Mouse (Mus musculus): ENCODE measurements around the gene Snrpe. TPM values are rescaled to one million over a fixed set of nuclear protein-coding genes. Genes with fewer than 3 reads are reported as not detected.

The Snrpe gene
- polyA plus RNA-seq, 1 experiment: 175 TPM

DNA sequence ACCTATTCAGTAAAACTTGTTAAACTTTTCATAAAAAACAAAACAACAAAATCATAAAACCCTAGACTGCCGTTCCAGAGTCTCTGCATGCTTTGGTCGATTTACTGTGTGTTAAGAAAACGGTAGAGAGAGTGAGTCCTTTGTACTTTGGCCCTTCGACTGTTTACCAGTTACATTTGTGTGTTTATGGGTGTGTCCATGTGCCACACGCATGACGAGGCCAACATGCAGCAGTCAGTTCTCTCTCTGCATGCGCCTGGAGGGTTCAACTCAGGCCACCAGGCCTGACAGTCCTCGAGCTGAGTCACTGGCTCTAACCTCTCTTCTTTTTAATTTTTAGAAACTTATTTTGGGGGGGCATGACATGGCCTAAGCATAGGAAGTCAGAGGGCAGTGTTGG is 8.2 kb upstream of the Snrpe start:
- Histone ChIP-seq H3K4me3 (ENCODE audit: insufficient read depth, low read length) (no peak overlapping the region), H3K27ac (ENCODE audit: insufficient read depth, low read depth, low read length) (no peak overlapping the region), H3K4me1 (ENCODE audit: control insufficient read depth, insufficient read depth, low read length) (peaks cover 4% of the 10 kb centered on the region; the same call in 1 of the 2 replicates)
- TF ChIP-seq CTCF (IDR thresholded peaks at IDR 0.05; ENCODE audit: low read depth, low read length) (no peak), POLR2A (IDR thresholded peaks at IDR 0.05; ENCODE audit: borderline replicate concordance, low read depth, low read length) (no peak)

DNA sequence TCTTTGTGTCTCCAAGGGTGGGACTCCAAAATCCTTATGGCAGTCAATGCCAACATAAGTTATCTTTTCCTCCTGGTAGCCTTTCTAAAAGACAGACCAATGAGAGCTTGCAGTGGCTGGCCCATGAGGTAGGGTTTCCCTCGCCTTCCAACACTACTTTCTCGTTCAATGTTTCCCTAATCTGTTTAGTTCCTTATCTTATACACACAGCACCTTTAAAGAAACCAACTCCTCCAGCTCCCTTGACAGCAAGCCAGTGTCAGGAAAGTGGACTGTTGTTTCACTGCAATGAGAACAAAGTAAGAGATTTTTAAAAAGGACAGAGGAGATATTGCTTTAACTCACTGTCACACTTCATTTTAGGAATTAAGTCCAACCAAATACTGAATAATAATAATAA is 7.8 kb upstream of the Snrpe start:
- TF ChIP-seq CTCF (IDR thresholded peaks at IDR 0.05; ENCODE audit: low read depth, low read length) (no peak), POLR2A (IDR thresholded peaks at IDR 0.05; ENCODE audit: borderline replicate concordance, low read depth, low read length) (no peak)
- peaks cover 4% of the 10 kb centered on the region; the same call in 1 of the 2 replicates for H3K4me1 ChIP-seq (ENCODE audit: control insufficient read depth, insufficient read depth, low read length)
- no peak overlapping the region for H3K27ac ChIP-seq (ENCODE audit: insufficient read depth, low read depth, low read length)
- no peak overlapping the region for H3K4me3 ChIP-seq (ENCODE audit: insufficient read depth, low read length)

GRCm38 (mm10) chr1:133613817-133614216 is 3.7 kb upstream of the Snrpe start:
- Histone ChIP-seq H3K4me1 (ENCODE audit: control insufficient read depth, insufficient read depth, low read length) (peaks cover 4% of the 10 kb centered on the region; the same call in 1 of the 2 replicates), H3K4me3 (ENCODE audit: insufficient read depth, low read length) (no peak overlapping the region), H3K27ac (ENCODE audit: insufficient read depth, low read depth, low read length) (no peak overlapping the region)
- TF ChIP-seq CTCF (IDR thresholded peaks at IDR 0.05; ENCODE audit: low read depth, low read length) (no peak), POLR2A (IDR thresholded peaks at IDR 0.05; ENCODE audit: borderline replicate concordance, low read depth, low read length) (no peak)

- Histone ChIP-seq H3K27ac (ENCODE audit: insufficient read depth, low read depth, low read length) (no peak overlapping the region), H3K4me3 (ENCODE audit: insufficient read depth, low read length) (no peak overlapping the region), H3K4me1 (ENCODE audit: control insufficient read depth, insufficient read depth, low read length) (peaks cover 4% of the 10 kb centered on the region; the same call in 1 of the 2 replicates)
- TF ChIP-seq CTCF (IDR thresholded peaks at IDR 0.05; ENCODE audit: low read depth, low read length) (no peak), POLR2A (IDR thresholded peaks at IDR 0.05; ENCODE audit: borderline replicate concordance, low read depth, low read length) (no peak)
Observed at GRCm38 (mm10) chr1:133611436-133611835, 1.3 kb upstream of the Snrpe start.

DNA sequence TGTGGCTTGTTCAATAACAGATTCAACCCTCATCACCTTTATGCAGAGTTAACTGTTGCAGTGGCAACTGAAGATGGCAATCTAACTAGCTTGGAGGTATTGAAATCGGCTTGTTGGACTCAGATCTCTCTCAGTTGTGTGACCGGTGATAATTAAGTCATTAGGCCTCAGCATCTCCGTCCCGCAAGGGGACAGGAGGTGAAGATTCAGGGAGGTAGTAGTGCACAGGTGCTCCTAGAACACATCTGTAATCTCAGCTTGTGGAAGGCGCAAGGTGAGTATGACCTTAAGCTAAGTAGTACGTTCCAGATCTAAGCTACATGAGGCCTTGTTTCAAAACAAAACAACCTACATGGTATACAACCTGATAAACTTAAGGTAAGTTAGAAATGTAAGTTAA is 510 bp upstream of the Snrpe start:
- Histone ChIP-seq H3K4me1 (ENCODE audit: control insufficient read depth, insufficient read depth, low read length) (peaks cover 4% of the 10 kb centered on the region; the same call in 1 of the 2 replicates), H3K27ac (ENCODE audit: insufficient read depth, low read depth, low read length) (no peak overlapping the region), H3K4me3 (ENCODE audit: insufficient read depth, low read length) (peak overlapping the region; percentile 18; the same call in 1 of the 2 replicates)
- TF ChIP-seq CTCF (IDR thresholded peaks at IDR 0.05; ENCODE audit: low read depth, low read length): no peak
- TF ChIP-seq POLR2A (IDR thresholded peaks at IDR 0.05; ENCODE audit: borderline replicate concordance, low read depth, low read length): no peak

GRCm38 (mm10) chr1:133603174-133603573 is 6.9 kb downstream of the Snrpe start:
- Histone ChIP-seq H3K4me3 (ENCODE audit: insufficient read depth, low read length) (no peak overlapping the region), H3K27ac (ENCODE audit: insufficient read depth, low read depth, low read length) (no peak overlapping the region), H3K4me1 (ENCODE audit: control insufficient read depth, insufficient read depth, low read length) (peaks cover 7% of the 10 kb centered on the region)
- TF ChIP-seq CTCF (IDR thresholded peaks at IDR 0.05; ENCODE audit: low read depth, low read length) (no peak), POLR2A (IDR thresholded peaks at IDR 0.05; ENCODE audit: borderline replicate concordance, low read depth, low read length) (no peak)

DNA sequence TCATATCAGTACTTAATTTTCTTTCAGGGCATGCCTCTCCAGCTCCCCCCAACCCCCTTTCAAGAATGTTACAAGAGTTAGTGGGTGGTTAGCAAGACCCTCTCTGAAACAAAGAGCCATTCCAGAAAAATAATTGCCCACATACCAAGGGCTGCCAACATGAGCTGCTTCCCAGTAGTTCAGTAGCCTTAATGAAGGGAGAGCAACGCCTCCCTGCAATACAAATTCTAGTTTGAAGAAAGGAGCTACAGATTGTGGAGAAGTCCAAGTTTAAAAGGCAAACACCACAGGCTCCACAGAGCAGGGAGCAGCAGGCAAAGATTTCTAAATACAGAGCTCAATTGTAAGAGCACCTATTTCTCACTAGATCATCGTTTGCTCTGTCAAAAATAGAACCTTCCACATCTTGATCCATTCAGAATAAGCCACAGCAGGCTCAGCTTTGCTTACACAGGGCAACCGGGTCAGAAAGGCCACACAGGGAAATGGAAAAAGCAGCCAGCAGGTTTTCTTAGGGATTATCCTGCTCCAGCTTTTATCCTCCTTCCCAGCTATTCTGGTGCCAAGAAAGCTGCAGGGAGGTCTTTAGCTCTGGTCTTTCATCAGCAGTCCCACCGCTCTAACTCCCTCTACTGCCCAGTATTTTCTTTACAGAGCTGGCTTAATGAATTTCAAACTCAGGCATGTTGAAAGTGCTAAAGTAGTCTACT is 13.6 kb downstream of the Snrpe start:
- H3K4me3 ChIP-seq (ENCODE audit: insufficient read depth, low read length): no peak overlapping the region
- no peak overlapping the region for H3K27ac ChIP-seq (ENCODE audit: insufficient read depth, low read depth, low read length)
- H3K4me1 ChIP-seq (ENCODE audit: control insufficient read depth, insufficient read depth, low read length): peaks cover 7% of the 10 kb centered on the region
- TF ChIP-seq POLR2A (IDR thresholded peaks at IDR 0.05; ENCODE audit: borderline replicate concordance, low read depth, low read length): no peak
- no peak for TF ChIP-seq CTCF (IDR thresholded peaks at IDR 0.05; ENCODE audit: low read depth, low read length)

DNA sequence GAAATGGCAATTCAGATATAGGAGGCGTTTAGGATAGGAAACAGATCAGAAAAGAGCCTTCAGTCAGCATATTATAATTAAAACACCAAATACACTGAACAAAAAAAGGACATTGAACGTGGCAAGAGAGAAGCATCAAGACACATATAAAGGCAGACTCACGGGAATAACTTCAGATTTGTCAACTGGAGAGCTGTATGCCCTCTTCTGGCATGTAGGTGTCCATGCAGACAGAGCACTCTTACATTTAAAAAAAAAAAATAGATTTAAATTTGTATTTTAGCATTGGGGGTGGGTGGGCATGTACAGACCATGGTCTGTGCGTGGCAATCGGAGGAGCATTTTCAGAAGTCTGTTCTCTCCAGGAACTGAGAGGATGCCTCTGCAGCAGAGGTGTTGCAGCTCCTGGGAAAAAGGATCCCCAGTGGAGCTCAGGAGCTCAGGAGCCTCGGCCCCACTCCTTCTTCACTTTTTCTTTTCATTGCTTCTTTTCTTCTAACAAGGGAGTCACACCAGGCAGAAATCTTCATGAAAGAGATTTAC is 24.0 kb downstream of the Snrpe start:
- Histone ChIP-seq H3K4me1 (ENCODE audit: control insufficient read depth, insufficient read depth, low read length) (no peaks in the 10 kb centered on the region), H3K27ac (ENCODE audit: insufficient read depth, low read depth, low read length) (no peak overlapping the region), H3K4me3 (ENCODE audit: insufficient read depth, low read length) (no peak overlapping the region)
- TF ChIP-seq POLR2A (IDR thresholded peaks at IDR 0.05; ENCODE audit: borderline replicate concordance, low read depth, low read length) (no peak), CTCF (IDR thresholded peaks at IDR 0.05; ENCODE audit: low read depth, low read length) (no peak)

GRCm38 (mm10) chr1:133571293-133571692 is 38.8 kb downstream of the Snrpe start:
- Histone ChIP-seq H3K4me3 (ENCODE audit: insufficient read depth, low read length) (no peak overlapping the region), H3K4me1 (ENCODE audit: control insufficient read depth, insufficient read depth, low read length) (no peaks in the 10 kb centered on the region), H3K27ac (ENCODE audit: insufficient read depth, low read depth, low read length) (no peak overlapping the region)
- TF ChIP-seq POLR2A (IDR thresholded peaks at IDR 0.05; ENCODE audit: borderline replicate concordance, low read depth, low read length): no peak
- TF ChIP-seq CTCF (IDR thresholded peaks at IDR 0.05; ENCODE audit: low read depth, low read length): no peak

Other genes starting within 250 kb of the Snrpe start
- not detected in 2 replicates for gene Etnk2, start 246.7 kb downstream of the Snrpe start, polyA plus RNA-seq (2012; ENCODE audit: insufficient read depth, insufficient read length, missing spikeins)
- not detected in 2 replicates for gene Sox13, start 185.9 kb downstream of the Snrpe start, polyA plus RNA-seq (2012; ENCODE audit: insufficient read depth, insufficient read length, missing spikeins)
- gene Zbed6, start 50.6 kb upstream of the Snrpe start, polyA plus RNA-seq (2012; ENCODE audit: insufficient read depth, insufficient read length, missing spikeins): 6.6 and 7.6 TPM in 2 replicates
- 22.9 and 25.1 TPM in 2 replicates for gene Gm38394, start 51.0 kb upstream of the Snrpe start, polyA plus RNA-seq (2012; ENCODE audit: insufficient read depth, insufficient read length, missing spikeins)
- not detected in 2 replicates for gene Lax1, start 79.8 kb upstream of the Snrpe start, polyA plus RNA-seq (2012; ENCODE audit: insufficient read depth, insufficient read length, missing spikeins)
- gene Atp2b4, start 190.8 kb upstream of the Snrpe start, polyA plus RNA-seq (2012; ENCODE audit: insufficient read depth, insufficient read length, missing spikeins): 2.9 and 3.7 TPM in 2 replicates